ENCODE assay signal across 21 mouse cellular contexts in the genomic region with DNA sequence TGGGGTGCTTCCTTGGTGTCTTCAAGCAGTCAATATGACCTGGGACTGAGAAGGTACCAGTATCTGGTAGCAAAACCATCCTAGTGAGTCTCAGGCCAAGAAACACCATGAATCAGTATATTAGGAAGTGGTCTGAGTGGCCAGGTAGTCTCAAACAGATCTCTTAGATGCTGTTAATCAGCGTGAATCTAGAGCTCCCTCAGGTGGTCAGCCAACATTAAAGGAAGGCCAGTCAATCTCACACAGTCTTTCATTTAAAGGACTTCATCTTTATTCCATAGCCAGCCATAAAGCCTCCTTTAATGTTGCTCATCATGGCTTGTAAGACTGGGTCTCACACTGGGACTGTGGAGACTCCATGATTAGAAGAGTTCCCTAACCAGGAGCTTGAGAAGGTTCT. TPM values are rescaled to one million over a fixed set of nuclear protein-coding genes. Genes with fewer than 3 reads are reported as not detected.
"Had no signal": no experiment of that assay in that cellular context is flagged by ENCODE, and none has a peak within 500 bp of the region (broad histone marks: within the 10 kb centered on the region; RNA-seq: fewer than 3 reads in every experiment).

No protein-coding gene starts in this region.

- H3K4me1 ChIP-seq: liver, embryonic 12.5 days; lung, embryonic 15.5 days; megakaryocyte, embryonic 14.5 days; neural tube, embryonic 13.5 days had no signal

- H3K36me3 ChIP-seq: liver, embryonic 12.5 days; lung, embryonic 15.5 days; neural tube, embryonic 13.5 days had no signal

- H3K27ac ChIP-seq: kidney, postnatal 0 days; liver, embryonic 12.5 days; lung, embryonic 15.5 days; macrophage; neural tube, embryonic 13.5 days had no signal

- DNase-seq: kidney, postnatal 36 days; left cerebral cortex, postnatal 4 days; lung, postnatal 14 days; retina, postnatal 1 day; right cerebral cortex, postnatal 4 days; spleen, adult 18-20 months; thymus, postnatal 36 days had no signal

- ATAC-seq: liver, embryonic 12.5 days; midbrain, embryonic 16.5 days had no signal

- H3K4me3 ChIP-seq: liver, embryonic 12.5 days; lung, embryonic 15.5 days; megakaryocyte, embryonic 14.5 days; neural tube, embryonic 13.5 days had no signal

- H3K9ac ChIP-seq: liver, embryonic 12.5 days; lung, embryonic 15.5 days; neural tube, embryonic 13.5 days had no signal

- H3K9me3 ChIP-seq: liver, embryonic 12.5 days; lung, embryonic 15.5 days; megakaryocyte, embryonic 14.5 days had no signal

- H3K27me3 ChIP-seq: liver, embryonic 12.5 days; lung, embryonic 15.5 days; megakaryocyte, embryonic 14.5 days; neural tube, embryonic 13.5 days had no signal

- H3K4me2 ChIP-seq: liver, embryonic 12.5 days; lung, embryonic 15.5 days; midbrain, embryonic 11.5 days; neural tube, embryonic 13.5 days had no signal

RNA-seq across cellular contexts. Expression of gene AU018091, which starts 25.7 kb away (rescaled TPM):
- total RNA-seq: layer of hippocampus, adult 8-10 months; layer of hippocampus, postnatal 14 days; left cerebral cortex, adult 18-20 months; left cerebral cortex, postnatal 10 days; left cerebral cortex, postnatal 4 days had no signal
- polyA plus RNA-seq: kidney, postnatal 0 days; liver, embryonic 12.5 days; liver, embryonic 16.5 days; macrophage; midbrain, embryonic 16.5 days; neural tube, embryonic 13.5 days; thymus, postnatal 0 days had no signal
